Mouse (Mus musculus) MEL (cell line): ENCODE results near the gene B230104I21Rik. TPM values are rescaled to one million over a fixed set of nuclear protein-coding genes. Genes with fewer than 3 reads are reported as not detected.

Source experiments
- DNase-seq: peaks from one replicate; pipeline ENCODE4 v3.0.0; 2011; ENCODE audit warnings: low read depth, low spot score
- H3K27ac ChIP-seq: 2 replicates; pipeline ENCODE4 v1.5.1; 2012; ENCODE audit warnings: low read depth, mild to moderate bottlenecking, control low read depth, low read length, moderate library complexity; ENCODE audit not compliant: control insufficient read depth
- H3K27me3 ChIP-seq, 2 experiments: fragments of 150-350 bp in 1 of 2; sonication (generic) in 1 of 2; 2 replicates each; pipeline ENCODE4 v1.6.1; 2012; ENCODE audit warnings: low read length in 2 of 2, mild to moderate bottlenecking in 2 of 2, improper control_type of control experiment in 1 of 2, moderate library complexity in 1 of 2; ENCODE audit not compliant: insufficient read depth in 2 of 2, control insufficient read depth in 1 of 2
- H3K36me3 ChIP-seq, 2 experiments: 2 replicates each; pipeline ENCODE4 v1.6.1; 2012 to 2014; ENCODE audit warnings: low read length in 2 of 2, improper control_type of control experiment in 1 of 2, inconsistent platforms in 1 of 2, mild to moderate bottlenecking in 1 of 2; ENCODE audit not compliant: insufficient read depth in 2 of 2, control insufficient read depth in 1 of 2
- H3K4me1 ChIP-seq, 2 experiments: fragments of 150-350 bp in 1 of 2; sonication (generic) in 1 of 2; 2 replicates each; pipeline ENCODE4 v1.6.1; 2012; ENCODE audit warnings: low read length in 2 of 2, improper control_type of control experiment in 1 of 2, mild to moderate bottlenecking in 1 of 2; ENCODE audit not compliant: insufficient read depth in 2 of 2, control insufficient read depth in 1 of 2
- H3K4me3 ChIP-seq, 2 experiments: fragments of 150-350 bp in 1 of 2; sonication (generic) in 1 of 2; 2 replicates each; pipeline ENCODE4 v1.5.1; 2012; ENCODE audit warnings: low read depth in 2 of 2, low read length in 2 of 2, mild to moderate bottlenecking in 2 of 2, moderate library complexity in 2 of 2, control low read depth in 1 of 2, improper control_type of control experiment in 1 of 2; ENCODE audit not compliant: control insufficient read depth in 1 of 2, insufficient read depth in 1 of 2
- H3K79me2 ChIP-seq: 2 replicates; pipeline ENCODE4 v1.6.1; 2012; ENCODE audit warnings: mild to moderate bottlenecking, low read length, moderate library complexity; ENCODE audit not compliant: control insufficient read depth, poor library complexity, insufficient read depth
- H3K9ac ChIP-seq: 2 replicates; pipeline ENCODE4 v1.6.1; 2012; ENCODE audit warnings: low read depth, mild to moderate bottlenecking, control low read depth, low read length, moderate library complexity; ENCODE audit not compliant: control insufficient read depth, poor library complexity, severe bottlenecking
- H3K9me3 ChIP-seq: fragments of 150-350 bp; sonication (generic); replicated peaks from 2 replicates; pipeline ENCODE4 v1.6.1; 2012; ENCODE audit warnings: mild to moderate bottlenecking, low read length, improper control_type of control experiment, moderate library complexity; ENCODE audit not compliant: insufficient read depth
- BHLHE40 ChIP-seq: IDR thresholded peaks from 2 replicates; pipeline ENCODE4 v1.6.1; 2012; ENCODE audit warnings: low read depth, mild to moderate bottlenecking, inconsistent platforms, low read length, improper control_type of control experiment, borderline replicate concordance
- CHD2 ChIP-seq: IDR thresholded peaks from 2 replicates; pipeline ENCODE4 v1.6.1; 2011; ENCODE audit warnings: low read length, improper control_type of control experiment
- JUND ChIP-seq: IDR thresholded peaks from 2 replicates; pipeline ENCODE4 v1.6.1; 2011; ENCODE audit warnings: low read depth, mild to moderate bottlenecking, improper control_type of control experiment, low read length
- KAT2A ChIP-seq: conservative IDR thresholded peaks from 2 replicates; pipeline ENCODE4 v1.6.1; 2012; ENCODE audit warnings: low read depth, low read length, improper control_type of control experiment, inconsistent platforms
- MAFK ChIP-seq: IDR thresholded peaks from 2 replicates; pipeline ENCODE4 v1.6.1; 2011; ENCODE audit warnings: low read depth, mild to moderate bottlenecking, low read length, improper control_type of control experiment, borderline replicate concordance
- MEF2A ChIP-seq: IDR thresholded peaks from 2 replicates; pipeline ENCODE4 v1.6.1; 2014; ENCODE audit warnings: low read depth, mild to moderate bottlenecking, inconsistent platforms, low read length, improper control_type of control experiment; ENCODE audit not compliant: poor library complexity, insufficient replicate concordance, severe bottlenecking; ENCODE audit errors: extremely low read depth
- MYB ChIP-seq: IDR thresholded peaks from 2 replicates; pipeline ENCODE4 v1.6.1; 2011; ENCODE audit warnings: mild to moderate bottlenecking, low read depth, low read length, improper control_type of control experiment
- MYC ChIP-seq: IDR thresholded peaks from 2 replicates; pipeline ENCODE4 v1.6.1; 2011; ENCODE audit warnings: low read depth, mild to moderate bottlenecking, low read length, improper control_type of control experiment, moderate library complexity
- NELFE ChIP-seq: IDR thresholded peaks from 2 replicates; pipeline ENCODE4 v1.6.1; 2011; ENCODE audit warnings: low read depth, low read length, improper control_type of control experiment
- NRF1 ChIP-seq: IDR thresholded peaks from 2 replicates; pipeline ENCODE4 v1.6.1; 2014; ENCODE audit warnings: low read depth, mild to moderate bottlenecking, inconsistent platforms, low read length, improper control_type of control experiment, moderate library complexity; ENCODE audit not compliant: poor library complexity, insufficient read depth, severe bottlenecking
- RAD21 ChIP-seq: IDR thresholded peaks from 2 replicates; pipeline ENCODE4 v1.6.1; 2011; ENCODE audit warnings: mild to moderate bottlenecking, low read depth, low read length, improper control_type of control experiment
- SIN3A ChIP-seq: IDR thresholded peaks from 2 replicates; pipeline ENCODE4 v1.6.1; 2012; ENCODE audit warnings: low read length, improper control_type of control experiment, inconsistent platforms
- SMC3 ChIP-seq: IDR thresholded peaks from 2 replicates; pipeline ENCODE4 v1.6.1; 2011; ENCODE audit warnings: low read depth, low read length, improper control_type of control experiment
- TAL1 ChIP-seq: IDR thresholded peaks from 2 replicates; pipeline ENCODE4 v1.6.1; 2012; ENCODE audit warnings: mild to moderate bottlenecking, inconsistent platforms, low read length, moderate library complexity, mixed read lengths
- USF2 ChIP-seq, 2 experiments: IDR thresholded peaks; 2 replicates each; pipeline ENCODE4 v1.6.1; 2011 to 2012; ENCODE audit warnings: improper control_type of control experiment in 2 of 2, low read length in 2 of 2, borderline replicate concordance in 1 of 2, inconsistent platforms in 1 of 2, low read depth in 1 of 2, mild to moderate bottlenecking in 1 of 2; ENCODE audit not compliant: insufficient read depth in 1 of 2
- polyA plus RNA-seq, 2 experiments: library from polyadenylated mRNA; stranded (reverse) in 1 of 2; unstranded in 1 of 2; fragments of >175 nt in 1 of 2; fragments of >200 nt in 1 of 2; gene quantifications; 2 replicates each; pipeline versions ENCODE4 v1.2.1 to v1.2.4; 2012; ENCODE audit warnings: low replicate concordance in 2 of 2, low read depth in 1 of 2; ENCODE audit not compliant: insufficient read length in 2 of 2, insufficient read depth in 1 of 2, missing spikeins in 1 of 2
- total RNA-seq: library from RNA; depleted of rRNA; stranded (reverse); fragments of 300-350 nt; gene quantifications from 2 replicates; pipeline ENCODE4 v1.2.3, GENCODE M21; 2012

The B230104I21Rik gene
- total and polyA plus RNA-seq, 3 experiments, result not detected

DNA sequence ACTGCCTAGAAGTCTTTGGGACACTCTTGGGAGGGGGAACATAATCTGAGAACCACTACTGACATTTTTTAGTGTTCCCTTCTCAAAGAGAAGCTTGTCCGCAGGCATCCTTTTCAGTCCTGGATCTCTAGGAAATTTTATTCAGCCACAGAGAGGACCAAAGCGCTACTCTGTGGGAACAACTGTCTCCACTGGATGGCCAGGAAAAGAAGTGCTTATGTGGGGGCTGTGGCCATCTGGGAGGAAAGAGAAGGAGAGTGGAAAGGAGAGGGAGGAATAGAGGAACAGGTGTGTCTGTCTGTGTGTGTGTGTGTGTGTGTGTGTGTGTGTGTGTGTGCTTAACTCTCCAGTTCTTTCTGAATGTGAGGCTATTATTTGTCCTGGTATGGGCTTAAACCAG lies 28.8 kb downstream of the B230104I21Rik start:
- H3K9ac ChIP-seq, result no peak overlapping the region
- no peak for DNase-seq
- no peaks in the 10 kb centered on the region for H3K79me2 ChIP-seq
- H3K36me3 ChIP-seq, result no peaks in the 10 kb centered on the region
- no peak overlapping the region for H3K27ac ChIP-seq
- H3K27me3 ChIP-seq, result no peaks in the 10 kb centered on the region
- TF ChIP-seq SIN3A, result no peak
- TF ChIP-seq MEF2A, result no peak
- TF ChIP-seq CHD2, result no peak
- TF ChIP-seq BHLHE40, result no peak
- TF ChIP-seq RAD21, result no peak
- TF ChIP-seq MYC, result no peak
- no peak for TF ChIP-seq NRF1
- TF ChIP-seq SMC3, result no peak
- no peaks in the 10 kb centered on the region for H3K9me3 ChIP-seq
- H3K4me1 ChIP-seq, result no peaks in the 10 kb centered on the region
- H3K4me3 ChIP-seq, result no peak overlapping the region

- no peaks in the 10 kb centered on the region for H3K79me2 ChIP-seq
- no peaks in the 10 kb centered on the region for H3K27me3 ChIP-seq
- TF ChIP-seq MAFK (no peak), SMC3 (no peak), NELFE (no peak), KAT2A (no peak), TAL1 (no peak), SIN3A (no peak)
- no peak overlapping the region for H3K9ac ChIP-seq
- DNase-seq, result no peak
- no peaks in the 10 kb centered on the region for H3K9me3 ChIP-seq
- H3K27ac ChIP-seq, result no peak overlapping the region
- H3K4me1 ChIP-seq, result no peaks in the 10 kb centered on the region
- H3K4me3 ChIP-seq, result no peak overlapping the region
- H3K36me3 ChIP-seq, result no peaks in the 10 kb centered on the region
These were observed 30.9 kb downstream of the B230104I21Rik start for GRCm38 (mm10) chr4:154366836-154367235.

DNA sequence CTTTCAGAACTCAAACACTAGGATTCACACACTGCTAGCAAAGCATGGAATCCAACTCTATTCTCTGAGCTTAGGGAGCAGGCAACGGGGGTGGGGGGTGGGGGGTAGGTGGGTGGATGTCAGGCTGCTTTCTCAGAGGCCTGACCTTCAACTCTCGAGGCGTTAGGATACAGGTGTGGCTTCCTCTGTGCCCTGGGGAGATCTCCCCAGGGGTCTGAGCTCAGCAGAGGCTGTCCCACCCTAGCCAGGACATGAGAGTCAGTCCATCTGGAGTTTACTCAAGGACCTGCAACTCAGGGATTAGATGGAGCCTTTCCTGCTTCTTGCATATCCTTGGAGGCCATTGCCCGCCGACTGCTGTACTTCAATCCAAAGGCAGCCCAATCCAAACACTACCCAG lies 33.2 kb downstream of the B230104I21Rik start:
- Histone ChIP-seq H3K9ac (no peak overlapping the region), H3K36me3 (no peaks in the 10 kb centered on the region), H3K4me1 (no peaks in the 10 kb centered on the region), H3K27ac (no peak overlapping the region)
- no peak for DNase-seq
- TF ChIP-seq JUND (no peak), MYB (no peak), USF2 (IDR thresholded peaks at IDR 0.05; ENCODE audit: borderline replicate concordance in 1 of 2, insufficient read depth in 1 of 2, low read depth in 1 of 2, low read length in 2 of 2) (no peak), MYC (no peak), MEF2A (no peak)
- TF ChIP-seq, all 39 proteins: peak for 0
- Histone ChIP-seq H3K9me3 (no peaks in the 10 kb centered on the region), H3K4me3 (no peak overlapping the region), H3K27me3 (no peaks in the 10 kb centered on the region), H3K79me2 (no peaks in the 10 kb centered on the region)
